8 mouse cellular contexts compared by ENCODE assay signal in the genomic region with DNA sequence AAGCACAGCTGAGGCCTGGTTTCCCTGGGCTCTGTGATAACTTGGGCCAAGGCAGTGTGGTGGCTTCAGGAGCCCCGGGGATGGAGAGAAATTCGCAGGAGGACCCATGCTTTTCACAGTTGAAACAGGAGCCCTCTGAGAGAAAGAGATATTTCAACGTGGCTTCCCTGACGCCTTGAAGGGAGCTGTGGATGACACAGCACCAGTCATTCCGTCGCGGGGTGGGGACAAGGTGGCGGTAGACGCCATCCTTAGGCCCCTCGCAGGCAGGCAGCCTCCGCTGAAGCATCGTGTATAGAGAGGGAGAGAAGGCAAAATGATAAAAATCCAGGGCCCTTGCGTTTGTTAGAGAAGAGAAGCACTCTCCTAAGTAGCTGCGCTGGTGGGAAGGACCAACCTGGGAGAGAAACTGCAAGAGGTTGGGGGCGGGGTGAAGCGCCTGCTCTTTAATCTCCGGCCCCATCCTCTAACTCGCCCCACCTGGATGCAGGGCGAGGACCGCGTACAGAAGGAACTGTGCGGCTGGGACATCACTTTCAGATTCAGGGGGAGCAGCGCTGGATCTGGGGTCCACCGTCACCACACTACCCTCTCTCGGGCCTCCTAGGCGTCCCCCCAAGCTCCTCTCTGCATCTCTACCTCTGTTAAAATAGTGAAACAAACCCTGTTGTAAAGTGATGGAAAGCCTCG. TPM values are rescaled to one million over a fixed set of nuclear protein-coding genes. Genes with fewer than 3 reads are reported as not detected.
DNase-seq lines count a peak whose midpoint lies in the region; ATAC-seq and TF ChIP-seq lines count a peak whose summit lies in the region.

No protein-coding gene starts in this region.

- peaks cover 51% of the 10 kb centered on the region for H3K4me1 ChIP-seq in E14TG2a.4 (replicated peaks; ENCODE audit: low read depth, low read length)
- H3K4me1 ChIP-seq in embryonic facial prominence, embryonic 14.5 days (ENCODE audit: control insufficient read depth, insufficient read depth, low read length): peaks cover 28% of the 10 kb centered on the region
- peaks cover 8% of the 10 kb centered on the region; the same call in 1 of the 2 replicates for H3K4me1 ChIP-seq in hindbrain, postnatal 0 days (ENCODE audit: insufficient read depth, low read length)
- H3K4me1 ChIP-seq in liver, embryonic 15.5 days (replicated peaks): peaks cover 58% of the 10 kb centered on the region
- H3K4me1 ChIP-seq in spleen, adult 2 months (ENCODE audit: control insufficient read depth, insufficient read depth, insufficient read length): peaks cover 8% of the 10 kb centered on the region

- peak overlapping the region; percentile 97 for H3K4me2 ChIP-seq in embryonic facial prominence, embryonic 14.5 days (ENCODE audit: low read depth, low read length)
- H3K4me2 ChIP-seq in hindbrain, postnatal 0 days (ENCODE audit: low read depth, low read length): peak overlapping the region; percentile 98
- peak overlapping the region; percentile 100 for H3K4me2 ChIP-seq in liver, embryonic 15.5 days

- H3K4me3 ChIP-seq in gastrocnemius, adult 2 months: peak overlapping the region; percentile 97
- peak overlapping the region; percentile 89 for H3K4me3 ChIP-seq in E14TG2a.4 (replicated peaks; ENCODE audit: low read length)
- H3K4me3 ChIP-seq in embryonic facial prominence, embryonic 14.5 days (ENCODE audit: low read depth, low read length): peak overlapping the region; percentile 87
- H3K4me3 ChIP-seq in hindbrain, postnatal 0 days (ENCODE audit: low read length): peak overlapping the region; percentile 66
- peak overlapping the region; percentile 86 for H3K4me3 ChIP-seq in liver, embryonic 15.5 days (replicated peaks)
- peak overlapping the region; percentile 89 for H3K4me3 ChIP-seq in spleen, adult 2 months (ENCODE audit: extremely low read depth, insufficient read depth, insufficient read length)

- ATAC-seq in embryonic facial prominence, embryonic 14.5 days (ENCODE audit: low read depth): no peak; the same call in 1 of the 2 replicates
- ATAC-seq in hindbrain, postnatal 0 days: no peak
- peak; percentile 41 for ATAC-seq in liver, embryonic 15.5 days (ENCODE audit: insufficient read depth)

- H3K36me3 ChIP-seq in E14TG2a.4 (ENCODE audit: insufficient read depth, low read length): no peaks in the 10 kb centered on the region
- no peaks in the 10 kb centered on the region for H3K36me3 ChIP-seq in embryonic facial prominence, embryonic 14.5 days (ENCODE audit: control insufficient read depth, insufficient read depth, low read length)
- H3K36me3 ChIP-seq in hindbrain, postnatal 0 days (ENCODE audit: insufficient read depth, low read length): no peaks in the 10 kb centered on the region
- no peaks in the 10 kb centered on the region for H3K36me3 ChIP-seq in liver, embryonic 15.5 days (replicated peaks)
- H3K36me3 ChIP-seq in spleen, adult 2 months (ENCODE audit: control insufficient read depth, insufficient read depth, low read length): no peaks in the 10 kb centered on the region

- H3K27ac ChIP-seq in gastrocnemius, adult 2 months: peak overlapping the region; percentile 92
- peak overlapping the region; percentile 95 for H3K27ac ChIP-seq in embryonic facial prominence, embryonic 14.5 days (replicated peaks; ENCODE audit: low read depth, low read length)
- peak overlapping the region; percentile 74; the same call in 1 of the 2 replicates for H3K27ac ChIP-seq in hindbrain, postnatal 0 days
- peak overlapping the region; percentile 85 for H3K27ac ChIP-seq in liver, embryonic 15.5 days (replicated peaks)
- H3K27ac ChIP-seq in spleen, adult 2 months (ENCODE audit: insufficient read depth, low read length): 0 out of 2 replicates have a peak overlapping the region, but pooled peaks have one; percentile 31

- DNase-seq in gastrocnemius, adult 2 months: no peak
- DNase-seq in gastrocnemius, adult 8-10 months (ENCODE audit: low spot score in 2 of 2): no peak
- DNase-seq in embryonic facial prominence, embryonic 14.5 days (ENCODE audit: low spot score): peak; percentile 38
- peak; percentile 7 for DNase-seq in hindbrain, postnatal 0 days (ENCODE audit: low spot score)
- no peak for DNase-seq in spleen, adult 2 months (ENCODE audit: low read depth in 1 of 2, low spot score in 2 of 2)
- DNase-seq in layer of hippocampus, adult 18-20 months (ENCODE audit: low spot score in 2 of 2): no peak

- peaks cover 47% of the 10 kb centered on the region for H3K27me3 ChIP-seq in E14TG2a.4 (ENCODE audit: insufficient read depth, low read length)
- H3K27me3 ChIP-seq in embryonic facial prominence, embryonic 14.5 days (replicated peaks; ENCODE audit: control insufficient read depth, insufficient read depth, low read length): no peaks in the 10 kb centered on the region
- H3K27me3 ChIP-seq in hindbrain, postnatal 0 days (ENCODE audit: insufficient read depth, low read length): no peaks in the 10 kb centered on the region; the same call in 1 of the 2 replicates
- H3K27me3 ChIP-seq in liver, embryonic 15.5 days: no peaks in the 10 kb centered on the region
- no peaks in the 10 kb centered on the region for H3K27me3 ChIP-seq in spleen, adult 2 months (ENCODE audit: control insufficient read depth, insufficient read depth, low read length)

- H3K9ac ChIP-seq in embryonic facial prominence, embryonic 14.5 days (ENCODE audit: low read depth, low read length): peak overlapping the region; percentile 86
- H3K9ac ChIP-seq in hindbrain, postnatal 0 days (replicated peaks; ENCODE audit: low read length): peak overlapping the region; percentile 58
- peak overlapping the region; percentile 66 for H3K9ac ChIP-seq in liver, embryonic 15.5 days

- intact Hi-C loops in gastrocnemius, adult 2 months (cut with DNase I): loop anchor here (5.0 kb wide), 1 partner anchor 117 kb away; no protein-coding TSS in a partner anchor

- no peak for TF ChIP-seq POLR2A in spleen, adult 2 months (IDR thresholded peaks at IDR 0.05; ENCODE audit: low read depth, low read length)

- H3K9me3 ChIP-seq in E14TG2a.4 (ENCODE audit: low read length): no peaks in the 10 kb centered on the region
- H3K9me3 ChIP-seq in embryonic facial prominence, embryonic 14.5 days (ENCODE audit: control insufficient read depth, low read length): no peaks in the 10 kb centered on the region
- no peaks in the 10 kb centered on the region for H3K9me3 ChIP-seq in hindbrain, postnatal 0 days (ENCODE audit: low read length)
- H3K9me3 ChIP-seq in liver, embryonic 15.5 days (replicated peaks): no peaks in the 10 kb centered on the region

- TF ChIP-seq CTCF in gastrocnemius, adult 2 months (IDR thresholded peaks at IDR 0.05): no peak
- no peak for TF ChIP-seq CTCF in E14TG2a.4 (conservative IDR thresholded peaks at IDR 0.05; ENCODE audit: low read length)
- TF ChIP-seq CTCF in hindbrain, postnatal 0 days (IDR thresholded peaks at IDR 0.05; ENCODE audit: low read depth): 0 out of 2 replicates have a peak, but pooled peaks have one; percentile 5
- no peak for TF ChIP-seq CTCF in spleen, adult 2 months (IDR thresholded peaks at IDR 0.05; ENCODE audit: extremely low read depth, insufficient read depth, insufficient read length, insufficient replicate concordance)

- WGBS in embryonic facial prominence, embryonic 14.5 days: 5% methylated on average over 27 of the region's 27 CpGs
- whole genome bisulfite sequencing in hindbrain, postnatal 0 days: 5% methylated on average over 27 of the region's 27 CpGs
- WGBS in liver, embryonic 15.5 days (ENCODE audit: insufficient replicate concordance): 3% methylated on average over 27 of the region's 27 CpGs
- 12% methylated on average over 27 of the region's 27 CpGs for WGBS in spleen, adult 2 months

RNA-seq across cellular contexts. Expression of a gene that starts 46.9 kb away (rescaled TPM):
- total RNA-seq in gastrocnemius, adult 2 months (2021): 10 to 100 TPM; 20.7 to 25.4 TPM
- 10 to 100 TPM; 21.4 to 34.5 (median 25.8) TPM for total RNA-seq in gastrocnemius, adult 8-10 months (2022)
- 17.9 and 20.2 TPM in 2 replicates for polyA plus RNA-seq in embryonic facial prominence, embryonic 14.5 days (2014; fragmentation: Nextera tagmentation; extraction: Ambion mirVana)
- 6.0 and 9.3 TPM in 2 replicates for total RNA-seq in hindbrain, postnatal 0 days (2014; rRNA removed)
- polyA plus RNA-seq in hindbrain, postnatal 0 days (2015; fragmentation: Nextera tagmentation; extraction: Ambion mirVana): 2.3 and 3.2 TPM in 2 replicates
- 5.0 and 5.4 TPM in 2 replicates for polyA plus RNA-seq in liver, embryonic 15.5 days (2015; fragmentation: Nextera tagmentation; extraction: Ambion mirVana)
- polyA plus RNA-seq in spleen, adult 2 months (2012; rRNA removed): 15.5 and 20.2 TPM in 2 replicates
- total RNA-seq in layer of hippocampus, adult 18-20 months (2021): 10 to 100 TPM; 75.1 to 85.3 TPM

Comparison
In these comparisons a context has a peak if more than half of its experiments do, and no peak if none do; other contexts are left out.
1. DNase-seq: peak in embryonic facial prominence, embryonic 14.5 days (single experiment) and hindbrain, postnatal 0 days (single experiment); none in gastrocnemius, adult 2 months (single experiment), gastrocnemius, adult 8-10 months (0 of 2), spleen, adult 2 months (0 of 2) and layer of hippocampus, adult 18-20 months (0 of 2).
2. H3K27ac ChIP-seq: peak in every context shown above with its lines; median percentile 95 in embryonic facial prominence, embryonic 14.5 days; 92 in gastrocnemius, adult 2 months; 85 in liver, embryonic 15.5 days; 74 in hindbrain, postnatal 0 days; 31 in spleen, adult 2 months.
3. Peak in every context shown above with its lines, with median percentiles within 50 percentile points of each other: H3K4me3 ChIP-seq, H3K4me2 ChIP-seq and H3K9ac ChIP-seq.